Mouse (Mus musculus) monocyte, adult 2 months (primary cell): Measurements from ENCODE around the gene Cd38.

Source experiments
- DNase-seq, 2 experiments: peaks; one replicate each; pipeline ENCODE4 v3.0.0; 2022; ENCODE audit warnings: low spot score in 2 of 2, low read depth in 1 of 2

Gene Cd38

DNA sequence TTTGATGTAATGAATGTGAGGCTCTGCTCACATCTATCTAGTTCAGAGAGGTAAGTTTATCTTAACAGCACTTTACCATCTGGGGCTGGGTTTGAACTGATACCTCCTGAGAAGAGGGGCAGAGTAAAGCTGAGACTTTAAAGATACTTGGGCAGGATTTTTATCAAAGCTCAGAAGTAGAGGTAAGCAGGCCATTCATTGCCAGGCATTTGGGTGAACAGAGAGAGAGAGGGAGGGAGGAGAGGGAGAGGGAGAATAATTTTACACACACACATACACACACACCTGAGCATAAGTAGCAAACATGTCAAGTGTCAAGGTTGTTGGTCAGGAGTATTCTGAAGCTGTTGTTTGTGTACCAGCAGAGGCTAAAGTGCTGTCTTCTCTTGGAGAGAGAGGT, at the start of gene Cd38:
Gene Cd38 (plus strand): TSS at position 301 of the 400 bp plus-strand sequence.
- no peak for DNase-seq

DNA sequence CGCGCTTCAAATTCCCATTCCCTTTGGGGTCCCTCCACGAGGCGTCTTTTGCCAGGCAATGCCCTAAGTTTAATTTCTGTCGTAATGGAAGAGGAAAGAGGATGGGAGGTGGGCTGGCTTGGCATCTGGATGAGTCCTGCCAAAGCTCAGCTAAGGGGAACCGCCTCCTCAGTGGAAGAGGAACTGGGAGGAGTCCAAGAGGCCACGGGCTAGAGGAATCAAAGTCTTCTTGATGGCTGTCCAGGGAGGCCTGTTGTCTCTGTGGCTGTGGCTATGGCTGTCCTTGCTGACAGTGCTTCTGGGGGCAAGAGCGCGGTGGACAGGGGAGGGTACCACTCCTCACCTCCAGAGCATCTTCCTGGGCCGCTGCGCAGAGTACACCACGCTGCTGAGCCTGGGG, 49.7 kb upstream of the Cd38 start, which contains the start of gene Bst1:
Gene Bst1 (plus strand): TSS at position 191 of the 400 bp plus-strand sequence.
- peak in 1 of 2 experiments; percentile 43 for DNase-seq

DNA sequence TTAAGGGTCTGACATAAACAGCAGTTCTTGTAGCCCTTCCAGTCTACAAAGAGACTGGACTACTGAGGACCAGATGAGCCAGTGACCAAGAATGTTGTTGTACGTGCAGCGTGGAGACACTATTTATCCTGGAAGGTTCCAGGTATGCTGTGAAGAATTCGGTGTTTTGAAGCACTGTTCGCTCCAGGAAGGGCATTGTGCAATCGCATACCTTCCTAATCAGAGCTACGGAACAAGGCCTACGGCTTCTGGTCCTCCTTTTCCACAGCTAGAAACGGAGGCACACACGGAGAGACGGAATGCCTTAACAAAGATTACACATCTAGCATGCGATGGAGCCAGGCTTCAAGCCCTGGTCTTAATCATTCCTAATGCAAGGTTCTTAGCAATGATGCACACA, 47.6 kb upstream of the Cd38 start:
- no peak for DNase-seq

DNA sequence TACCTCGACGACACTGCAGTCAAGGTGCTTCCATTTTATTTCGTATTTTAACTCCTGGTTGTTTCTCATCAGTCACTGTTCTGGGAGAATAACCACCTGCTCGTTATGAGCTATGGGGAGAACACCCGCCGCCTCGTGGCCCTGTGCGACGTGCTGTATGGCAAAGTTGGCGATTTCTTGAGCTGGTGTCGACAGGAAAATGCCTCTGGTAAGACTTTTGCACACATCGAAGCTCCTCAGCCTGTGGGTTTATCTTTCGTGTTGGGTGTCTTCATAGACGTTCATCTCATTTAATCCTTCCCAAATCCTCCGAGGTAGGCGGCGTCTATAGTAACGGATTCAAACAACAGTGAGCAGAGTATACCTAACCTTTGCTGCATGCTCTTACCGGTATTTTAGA, 46.8 kb upstream of the Cd38 start, which contains the start of gene Fbxl5:
Gene Fbxl5 (minus strand): TSS at position 101 of the 400 bp plus-strand sequence.
- DNase-seq, result no peak

DNA sequence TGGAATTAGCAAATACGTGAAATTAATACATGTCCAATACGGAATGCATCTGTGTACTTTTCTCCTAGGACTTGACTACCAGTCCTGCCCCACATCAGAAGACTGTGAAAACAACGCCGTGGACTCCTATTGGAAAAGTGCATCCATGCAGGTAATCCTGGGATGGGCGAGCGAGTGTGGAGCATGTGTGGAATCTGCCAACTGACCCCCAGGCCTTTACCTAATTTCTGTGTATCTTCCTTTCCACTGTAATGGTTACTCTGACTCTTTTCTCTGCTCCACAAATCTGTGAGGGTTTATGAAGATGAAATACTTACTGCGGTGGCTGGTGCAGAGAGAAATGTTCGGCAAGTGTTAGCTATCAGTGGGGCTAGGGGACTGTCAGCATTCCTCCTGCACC, 46.2 kb upstream of the Cd38 start:
- DNase-seq, result no peak

DNA sequence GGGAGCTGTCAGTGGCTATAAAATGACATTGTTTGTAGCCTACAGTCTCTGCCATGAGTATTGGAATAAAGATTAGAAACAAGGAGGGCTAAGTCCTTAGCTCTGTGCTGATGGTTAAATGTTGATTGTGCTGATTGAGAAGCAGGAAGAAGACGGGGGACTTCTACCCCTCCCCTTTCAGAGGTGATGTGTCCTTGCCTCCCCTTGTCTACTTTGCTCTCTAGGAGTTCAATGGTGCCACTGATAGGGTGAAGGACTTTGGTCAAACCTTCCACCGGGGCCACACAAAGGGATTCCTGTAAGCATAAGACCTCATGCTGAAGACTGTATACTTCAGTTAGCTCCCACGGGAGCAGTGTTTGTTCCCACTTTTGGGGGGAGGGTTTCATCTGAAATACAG, 45.5 kb upstream of the Cd38 start:
- no peak for DNase-seq

DNA sequence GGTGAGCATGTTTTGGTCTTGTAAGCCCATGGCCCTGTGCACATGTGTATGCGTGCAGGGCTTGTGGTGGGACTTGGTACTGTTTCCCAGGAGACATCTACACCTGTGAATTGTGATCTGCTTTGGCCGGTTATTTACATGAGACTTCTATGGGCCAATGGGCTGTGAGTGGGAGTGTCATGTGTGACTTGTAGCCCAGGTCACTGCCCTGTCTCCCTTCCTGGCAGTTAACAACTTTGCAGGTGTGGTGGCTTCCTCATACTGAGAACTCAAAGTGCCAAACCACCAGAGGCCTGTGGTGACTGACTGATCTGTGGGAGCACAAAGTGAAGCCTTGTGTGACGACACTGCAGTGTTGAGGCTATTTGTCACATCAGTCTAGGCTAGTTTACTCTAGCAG, 43.8 kb upstream of the Cd38 start:
- DNase-seq, result no peak

DNA sequence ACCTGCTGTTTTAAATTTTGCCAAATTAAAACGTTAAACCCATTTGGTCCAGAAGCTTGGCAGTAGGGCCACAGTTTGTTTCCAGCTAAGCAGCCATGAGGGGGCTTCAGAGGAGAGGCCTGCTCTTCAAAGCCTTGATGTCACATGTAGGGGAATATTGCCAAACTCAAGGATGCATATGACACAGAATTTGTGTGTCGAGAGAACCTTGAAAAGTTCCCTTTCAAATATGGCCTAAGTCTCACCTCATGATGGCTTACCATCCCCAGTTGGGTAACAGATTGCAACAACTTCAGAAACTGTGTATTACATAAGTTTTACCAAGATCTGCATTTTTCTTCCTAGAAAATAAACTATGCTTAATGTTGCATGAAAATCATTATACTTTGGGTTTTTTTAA, 41.5 kb upstream of the Cd38 start:
- no peak for DNase-seq

DNA sequence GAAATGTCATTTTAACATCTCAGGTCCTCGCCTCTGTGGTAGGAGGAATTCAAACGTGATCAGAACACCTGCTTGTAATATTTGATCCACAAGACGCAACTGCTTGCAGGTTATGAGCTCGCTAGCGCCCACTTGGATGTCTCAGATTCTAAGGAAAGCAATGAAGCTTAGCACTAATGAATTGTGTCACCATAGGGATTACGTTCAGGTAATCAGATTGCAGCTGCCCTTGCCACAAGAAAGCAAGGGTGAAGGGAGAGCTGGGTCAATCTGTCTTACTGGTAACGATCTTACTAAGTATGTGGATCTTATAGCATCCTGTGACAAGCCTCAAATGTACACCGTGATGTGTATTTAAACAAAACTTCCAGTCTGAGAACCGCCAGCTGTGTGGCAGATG, 41.0 kb upstream of the Cd38 start:
- no peak for DNase-seq

DNA sequence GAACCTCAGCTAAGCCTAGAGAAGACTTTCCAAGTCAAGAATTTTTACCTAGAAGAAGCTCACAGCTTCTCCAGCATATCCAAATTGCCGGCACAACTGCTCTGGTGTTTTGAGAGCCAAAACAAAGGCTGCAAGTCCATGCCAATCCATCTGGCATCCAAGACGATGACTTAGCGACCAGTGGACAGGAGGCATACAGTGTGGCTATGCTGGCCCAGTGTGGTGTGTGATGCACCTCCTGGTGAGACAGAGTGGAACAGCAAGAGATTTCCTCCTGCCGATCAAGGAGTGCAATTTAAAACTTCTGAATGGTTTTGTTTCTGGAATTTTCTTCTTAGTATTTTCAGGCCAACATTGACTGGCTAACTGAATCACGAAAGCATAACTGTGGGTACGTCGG, 31.8 kb upstream of the Cd38 start:
- no peak for DNase-seq

DNA sequence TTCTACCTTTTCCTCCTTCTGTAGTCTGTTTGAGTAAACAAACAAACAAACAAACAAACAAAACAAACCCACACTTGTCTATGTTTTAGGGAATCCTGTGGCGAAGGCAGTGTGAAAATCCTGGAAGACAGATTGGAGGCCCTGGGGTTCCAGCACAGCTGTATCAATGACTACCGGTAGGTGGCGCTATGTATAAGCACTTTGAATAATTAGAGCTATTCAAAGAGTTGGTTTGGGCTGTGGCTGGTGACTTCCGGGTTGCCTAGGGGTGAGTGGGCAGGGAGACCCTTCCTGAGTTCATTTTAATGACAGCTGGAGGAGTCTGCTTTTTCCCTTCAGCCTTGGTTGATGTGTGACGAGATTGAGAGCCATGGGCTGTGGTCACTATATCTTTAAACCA, 31.0 kb upstream of the Cd38 start:
- DNase-seq, result peak in 1 of 2 experiments; percentile 21

DNA sequence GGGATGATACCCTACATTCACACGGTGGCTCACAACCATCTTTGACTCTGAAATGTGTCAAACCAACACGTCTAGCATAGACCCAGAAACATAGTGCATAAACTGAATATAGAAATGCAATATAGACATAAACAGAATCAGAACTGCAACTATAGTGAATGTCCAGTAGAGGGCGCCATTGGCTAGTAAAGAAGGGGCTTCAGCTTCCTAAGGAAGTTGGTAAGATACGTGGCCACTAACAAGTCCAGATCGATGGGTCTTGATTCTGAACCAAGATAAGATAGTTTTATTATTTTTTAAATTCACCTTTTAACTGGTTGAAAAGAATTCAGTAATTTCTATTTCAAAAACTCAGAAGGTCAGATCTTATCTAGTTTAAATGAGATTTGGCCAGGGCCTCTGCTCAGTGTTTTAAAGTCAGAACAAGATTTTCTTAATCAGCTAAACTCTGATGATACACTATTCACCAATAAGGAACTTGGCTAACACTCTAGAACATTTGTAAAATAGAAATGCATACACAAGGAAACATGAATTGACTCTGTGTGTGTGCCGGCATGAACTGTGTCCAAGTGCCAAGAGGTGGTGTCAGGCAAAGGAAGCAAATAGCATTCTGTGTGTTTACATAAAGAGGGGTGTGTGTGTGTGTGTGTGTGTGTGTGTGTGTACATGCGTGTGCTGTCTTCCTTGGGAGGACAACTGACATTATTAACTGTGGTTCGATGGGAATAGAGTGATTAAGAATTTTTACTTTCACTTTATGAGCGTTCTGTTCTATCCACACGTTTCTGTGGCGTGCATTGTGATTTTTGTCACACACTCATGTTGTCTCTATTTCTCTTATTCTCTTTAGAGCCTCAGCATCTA, 27.0 kb upstream of the Cd38 start:
- peak in 1 of 2 experiments; percentile 22 for DNase-seq

DNA sequence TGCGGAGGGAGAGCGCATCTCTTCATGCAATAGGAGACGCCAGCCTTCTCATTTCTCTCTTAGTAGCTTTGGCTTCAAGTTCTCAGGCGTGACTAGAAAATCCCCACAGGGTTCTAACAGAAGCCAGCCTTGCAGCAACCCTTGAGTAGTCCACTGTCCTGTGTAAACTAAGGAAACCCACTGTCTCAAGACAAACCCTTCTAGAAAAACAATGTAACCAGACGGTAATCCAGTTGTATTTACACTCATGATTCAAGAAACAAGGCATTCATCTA, 26.4 kb upstream of the Cd38 start:
- DNase-seq, result no peak

DNA sequence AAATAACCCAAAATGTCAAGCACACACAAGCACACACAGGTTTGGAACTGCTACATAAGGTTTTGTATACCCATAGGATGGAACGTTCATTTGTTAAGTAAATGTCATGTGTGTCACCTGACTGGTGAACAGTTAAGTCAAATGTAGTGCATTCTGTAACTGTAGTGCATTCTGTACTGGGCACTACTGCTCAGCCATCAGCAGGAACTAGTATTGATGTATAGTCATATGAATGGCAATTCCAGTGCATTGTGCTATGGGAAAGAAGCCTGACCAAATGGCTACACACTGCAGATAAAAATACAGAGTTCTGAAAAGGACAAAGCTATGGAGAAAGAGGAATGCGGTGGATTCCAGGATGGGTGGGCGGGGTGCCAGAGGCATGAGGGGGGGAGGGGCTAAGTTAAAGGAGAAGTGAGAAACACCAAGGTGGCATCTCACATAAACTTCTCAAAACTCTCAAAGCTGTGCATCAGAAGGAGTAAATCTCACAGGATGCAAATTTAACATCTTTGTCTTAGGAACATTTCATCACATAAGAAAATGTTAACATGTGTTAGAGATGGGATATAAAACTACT, 25.7 kb upstream of the Cd38 start:
- no peak for DNase-seq

DNA sequence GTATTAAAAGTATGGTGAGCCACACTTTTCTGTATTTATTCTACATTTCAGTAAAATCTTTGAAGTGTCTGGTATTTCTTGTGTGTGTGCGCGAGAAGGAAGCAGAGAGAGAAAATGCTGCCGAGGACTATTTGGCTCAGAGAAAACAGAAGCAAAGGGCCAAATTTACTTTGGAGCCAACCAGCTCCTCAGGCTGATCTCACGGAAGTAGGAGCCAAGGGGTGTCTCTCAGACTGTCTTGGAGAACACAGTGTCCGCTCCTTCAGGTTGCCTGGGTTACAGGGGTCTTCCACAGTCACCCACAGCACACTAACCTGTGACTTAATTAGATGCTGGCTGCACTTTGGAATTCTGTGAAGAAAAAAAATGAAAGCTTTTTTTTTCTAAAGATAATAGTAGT, 23.3 kb upstream of the Cd38 start:
- no peak for DNase-seq

DNA sequence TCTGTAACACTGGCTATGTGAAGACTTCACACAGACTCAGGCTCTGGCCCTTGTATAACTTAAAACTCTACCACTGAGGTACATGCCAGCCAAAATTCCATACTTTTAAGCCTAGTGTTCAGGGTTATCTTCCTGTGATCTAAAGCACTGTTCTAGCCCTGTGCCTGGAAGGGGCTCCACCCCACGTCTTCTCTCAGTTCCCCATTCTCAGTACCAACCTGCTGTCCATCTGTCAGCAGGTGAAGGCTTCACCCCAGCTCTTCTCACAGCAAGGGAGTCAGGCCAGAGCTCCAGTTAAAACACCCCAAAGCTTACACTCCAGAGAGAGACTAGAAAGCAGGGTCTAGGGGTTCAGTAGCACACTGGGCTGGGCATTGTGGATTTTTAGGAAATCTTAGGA, 22.7 kb upstream of the Cd38 start:
- DNase-seq, result no peak

DNA sequence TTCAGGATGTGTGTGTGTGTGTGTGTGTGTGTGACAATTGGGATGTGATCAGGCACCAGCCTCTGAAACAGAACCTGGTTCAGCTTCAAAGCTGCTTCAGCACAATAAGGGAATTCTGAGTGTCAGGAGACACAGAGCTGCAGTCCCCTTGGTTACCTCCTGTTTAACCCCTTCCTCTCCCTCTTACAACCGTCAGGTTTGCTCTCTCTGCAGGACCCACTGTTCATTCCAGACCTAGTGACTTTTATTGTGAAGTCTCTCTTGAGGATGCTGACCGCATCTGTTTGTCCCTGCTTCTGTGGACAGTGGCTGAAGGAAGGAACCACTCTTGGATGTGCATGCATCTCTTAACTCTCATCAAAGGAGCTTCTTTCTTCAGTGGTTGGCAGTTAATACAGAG, 22.1 kb upstream of the Cd38 start:
- DNase-seq, result no peak

DNA sequence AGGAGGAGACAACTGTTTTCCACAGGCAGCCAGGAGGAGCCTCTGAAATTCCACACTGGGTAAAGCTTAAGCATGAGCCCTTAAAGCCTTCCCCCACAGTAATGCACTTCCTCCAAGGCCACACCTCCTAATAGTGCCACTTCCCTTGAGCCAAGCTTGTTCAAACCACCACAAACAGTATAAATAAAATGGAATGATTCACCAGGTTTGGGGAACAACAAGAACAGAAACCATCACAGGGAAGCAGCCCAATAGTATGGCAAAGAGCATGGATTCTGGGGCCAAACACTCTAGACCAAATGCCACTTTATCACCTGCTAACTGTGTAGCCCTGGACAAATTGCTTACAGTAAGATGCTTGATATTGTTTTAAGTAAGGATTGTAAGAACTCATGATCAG, 20.8 kb upstream of the Cd38 start:
- DNase-seq, result no peak

DNA sequence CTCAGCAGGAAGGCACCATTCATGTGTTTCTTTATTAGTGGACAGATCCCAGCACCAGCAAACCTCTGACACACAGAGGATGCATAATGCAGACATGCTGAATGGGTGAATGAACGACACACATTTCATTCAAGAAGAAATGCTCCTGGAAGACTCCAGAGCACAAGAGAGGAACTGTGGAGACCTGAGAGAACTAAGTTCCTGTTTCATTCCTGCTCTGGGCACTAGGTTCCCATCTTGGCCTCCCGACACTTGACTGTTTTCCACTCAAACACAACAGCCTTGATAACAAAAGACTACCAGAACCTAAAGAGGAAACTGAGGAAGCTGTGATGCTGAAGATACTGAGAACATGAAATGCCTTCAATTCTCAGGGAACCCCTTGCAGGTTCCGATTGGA, 20.1 kb upstream of the Cd38 start:
- no peak for DNase-seq

DNA sequence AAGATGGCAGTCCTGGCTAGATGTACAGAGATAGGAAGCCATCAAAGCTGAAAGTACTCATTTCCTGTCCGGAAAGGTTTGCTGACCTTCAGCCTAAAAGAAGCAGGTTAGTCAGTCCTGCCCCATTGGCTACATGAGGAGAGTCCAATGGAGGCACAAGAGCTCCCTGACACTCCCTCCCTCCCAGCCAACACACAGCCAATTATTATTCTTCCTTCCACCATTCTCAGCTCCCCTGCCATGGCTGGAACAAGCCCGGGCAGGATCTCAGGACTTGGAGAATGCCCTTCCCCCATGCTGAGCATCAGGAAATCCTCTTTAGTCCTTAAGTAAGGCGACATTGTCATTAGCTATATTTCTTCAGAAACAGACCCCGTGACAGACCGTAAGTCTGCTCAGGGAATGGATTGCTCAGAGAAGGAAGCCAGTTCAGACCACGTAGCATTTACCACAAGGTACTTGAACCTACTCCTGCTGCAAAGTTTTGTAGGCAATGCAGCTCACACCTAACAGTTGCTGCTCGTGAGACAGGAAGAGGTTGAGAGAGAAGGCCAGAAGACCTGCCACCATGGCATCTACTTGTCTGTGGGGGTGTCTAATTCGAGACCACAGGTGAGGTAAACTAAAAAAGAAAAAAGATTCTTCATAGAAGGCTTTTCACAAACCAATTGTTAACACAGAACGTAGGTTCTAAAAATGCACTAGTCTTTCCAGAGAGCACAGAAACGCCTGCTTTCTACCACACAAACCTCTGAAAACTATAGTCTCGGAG, 15.1 kb upstream of the Cd38 start:
- DNase-seq, result no peak

DNA sequence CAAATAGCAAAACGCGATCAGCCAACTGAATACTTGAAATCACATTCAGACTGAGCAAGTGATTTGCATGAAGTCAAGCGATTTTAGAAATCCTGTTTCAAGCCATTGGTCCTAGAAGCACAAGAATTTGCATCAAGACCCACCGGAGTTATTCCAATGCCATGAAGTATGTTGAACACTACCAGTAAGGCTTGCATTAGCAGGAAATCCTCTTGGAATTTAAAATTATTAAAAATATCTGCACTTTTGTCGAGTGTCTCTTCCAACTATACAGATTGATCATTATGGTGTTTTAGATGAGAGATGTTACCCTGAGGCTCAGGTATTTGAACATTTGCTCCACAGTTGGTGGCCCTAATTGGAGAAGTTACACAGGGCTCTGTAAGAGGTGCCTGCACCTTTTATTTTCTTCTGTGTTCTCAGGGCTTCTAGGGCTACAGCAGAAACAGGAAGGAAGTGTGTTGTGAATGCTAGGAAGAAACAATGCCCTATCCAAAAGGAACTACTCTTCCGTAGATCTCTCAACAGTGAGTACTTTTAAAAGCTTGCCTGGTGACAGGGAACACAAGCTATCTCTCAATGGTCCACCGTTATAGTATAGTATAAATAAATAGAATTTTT, 14.4 kb upstream of the Cd38 start:
- no peak for DNase-seq

DNA sequence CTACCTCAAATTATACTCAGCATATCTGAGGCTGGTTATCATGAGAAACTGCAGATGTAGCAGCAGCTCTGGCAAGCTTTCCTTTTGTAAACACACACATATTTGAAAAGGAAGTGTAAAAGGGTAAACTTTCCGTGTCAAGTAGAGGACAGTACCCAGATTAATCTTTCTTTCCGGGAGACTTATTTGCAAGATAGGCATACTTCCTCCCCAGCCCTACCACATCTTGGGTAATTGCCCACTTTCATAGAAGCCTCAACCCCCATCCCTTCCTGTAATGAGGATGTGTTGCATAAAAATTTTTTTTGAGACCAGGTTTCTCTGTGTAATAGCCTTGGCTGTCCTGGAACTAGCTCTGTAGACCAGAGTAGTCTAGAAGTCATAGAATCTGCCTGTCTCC, 12.6 kb upstream of the Cd38 start:
- DNase-seq, result no peak
